Mouse (Mus musculus): ENCODE results near the gene Tmco3.
A peak's percentile ranks its signal among the peaks of the same experiment; 100 is the strongest.

GRCm38 (mm10) chr8:13287692-13288623, at the start of gene Tmco3, which contains the start of gene Dcun1d2:
- TF ChIP-seq CTCF (IDR thresholded peaks at IDR 0.05) (no peak), POLR2A (IDR thresholded peaks at IDR 0.05; ENCODE audit: insufficient read depth, low read depth, low read length) (peak; percentile 68), EP300 (IDR thresholded peaks at IDR 0.05; ENCODE audit: insufficient read depth, low read depth, low read length) (no peak)

All from heart, adult 2 months (tissue).